Mouse (Mus musculus): ENCODE data around the gene Ssrp1. TPM values are rescaled to one million over a fixed set of nuclear protein-coding genes. Genes with fewer than 3 reads are reported as not detected.

Gene Ssrp1
- total RNA-seq, 4 experiments from 2014 or later = 99.9 to 112 (median 106) TPM

- DNase-seq (ENCODE audit: low spot score in 2 of 2) = no peak
Observed at GRCm38 (mm10) chr2:85073751-85074150, 36.7 kb downstream of the Ssrp1 start.

GRCm38 (mm10) chr2:85088716-85089646 is 51.9 kb downstream of the Ssrp1 start:
- no peak for DNase-seq (ENCODE audit: low spot score in 2 of 2)

GRCm38 (mm10) chr2:85091325-85091724 is 54.3 kb downstream of the Ssrp1 start:
- DNase-seq (ENCODE audit: low spot score in 2 of 2) = no peak

GRCm38 (mm10) chr2:85093376-85093775 is 56.3 kb downstream of the Ssrp1 start:
- DNase-seq (ENCODE audit: low spot score in 2 of 2) = no peak

- no peak for DNase-seq (ENCODE audit: low spot score in 2 of 2)
Observed at GRCm38 (mm10) chr2:85095906-85096305, 58.9 kb downstream of the Ssrp1 start.

Other genes starting within 250 kb of the Ssrp1 start
- gene Ube2l6, start 238.4 kb upstream of the Ssrp1 start, total RNA-seq (2022) = 1 to 10 TPM; 7.3 to 8.4 (median 7.6) TPM
- not detected for gene Smtnl1, start 214.6 kb upstream of the Ssrp1 start, total RNA-seq (2022)
- gene Timm10, start 210.2 kb upstream of the Ssrp1 start, total RNA-seq (2022) = 10 to 100 TPM; 45.2 to 52.3 (median 46.5) TPM
- under 1 TPM in 2 of 4 experiments, not detected in 2; 0.09 to 0.20 TPM for gene Slc43a1, start 198.4 kb upstream of the Ssrp1 start, total RNA-seq (2022)
- gene Rtn4rl2, start 150.5 kb upstream of the Ssrp1 start, total RNA-seq (2022) = 10 to 100 TPM; 57.0 to 74.6 (median 70.2) TPM
- gene Slc43a3, start 100.7 kb upstream of the Ssrp1 start, total RNA-seq (2022) = 1 to 10 TPM in 3 of 4 experiments, under 1 TPM in 1; 0.49 to 1.2 (median 1.0) TPM
- gene Prg2, start 56.8 kb upstream of the Ssrp1 start, total RNA-seq (2022) = under 1 TPM in 1 of 4 experiments, not detected in 3; 0.61 TPM
- gene Prg3, start 49.0 kb upstream of the Ssrp1 start, total RNA-seq (2022) = not detected
- gene P2rx3, start 228 bp downstream of the Ssrp1 start, total RNA-seq (2022) = 1 to 10 TPM; 1.7 to 3.3 (median 2.3) TPM
- 100 to 1,000 TPM in 3 of 4 experiments, 10 to 100 TPM in 1; 96.3 to 122 (median 110) TPM for gene Tnks1bp1, start 10.8 kb downstream of the Ssrp1 start, total RNA-seq (2022)
- gene Aplnr, start 99.0 kb downstream of the Ssrp1 start, total RNA-seq (2022) = under 1 TPM; 0.23 to 0.28 (median 0.27) TPM
- 10 to 100 TPM; 31.0 to 44.8 (median 36.6) TPM for gene Lrrc55, start 160.0 kb downstream of the Ssrp1 start, total RNA-seq (2022)